11 mouse cellular contexts compared by ENCODE assay signal in the genomic region with DNA sequence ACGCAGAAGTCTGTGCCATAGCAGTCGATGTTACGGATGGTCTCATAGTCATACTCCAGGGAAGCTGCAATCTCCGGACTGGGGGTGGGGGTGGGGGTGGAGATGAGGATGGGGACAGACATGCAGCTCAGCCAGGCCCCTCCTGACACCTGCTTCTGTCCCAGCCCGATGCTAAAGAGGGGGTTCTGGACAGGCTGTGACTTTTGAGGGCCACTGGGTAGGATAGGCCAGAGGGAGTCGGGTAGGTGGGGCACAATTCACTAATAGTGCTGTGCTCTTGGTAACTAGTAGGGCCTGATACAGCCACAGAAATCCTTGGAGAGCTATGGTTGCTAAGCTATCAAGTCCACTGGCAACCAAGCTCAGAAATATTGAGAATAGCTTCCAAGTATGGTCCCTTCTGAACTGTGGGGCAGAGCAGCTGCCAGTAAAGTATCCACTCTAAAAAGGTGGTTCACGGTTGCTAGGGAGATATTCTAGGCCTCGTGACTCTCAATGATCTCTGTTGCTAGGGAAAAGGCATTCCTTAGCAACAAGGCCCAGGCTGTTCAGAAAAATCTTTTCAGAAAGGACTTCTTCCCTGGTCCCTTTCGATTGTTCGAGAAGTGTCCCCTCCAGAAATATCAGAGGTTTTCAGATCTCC. TPM values are rescaled to one million over a fixed set of nuclear protein-coding genes. Genes with fewer than 3 reads are reported as not detected.
A peak's percentile ranks its signal among the peaks of the same experiment; 100 is the strongest.
DNase-seq lines count a peak whose midpoint lies in the region; ATAC-seq and TF ChIP-seq lines count a peak whose summit lies in the region.
"Had no signal": no experiment of that assay in that cellular context is flagged by ENCODE, and none has a peak within 500 bp of the region (broad histone marks: within the 10 kb centered on the region; RNA-seq: fewer than 3 reads in every experiment).

No protein-coding gene starts in this region.

- no peaks in the 10 kb centered on the region for H3K9me3 ChIP-seq in midbrain, embryonic 13.5 days
- no peaks in the 10 kb centered on the region for H3K9me3 ChIP-seq in intestine, postnatal 0 days (ENCODE audit: control insufficient read depth)
- H3K9me3 ChIP-seq: limb, embryonic 12.5 days had no signal

- no peak for TF ChIP-seq POLR2A in testis, adult 2 months (IDR thresholded peaks at IDR 0.05; ENCODE audit: control insufficient read depth, low read depth, low read length)

- peak; percentile 77 for ATAC-seq in midbrain, embryonic 13.5 days
- ATAC-seq in intestine, postnatal 0 days, result no peak
- ATAC-seq: liver, postnatal 0 days had no signal

- no peak overlapping the region; the same call in 1 of the 2 replicates for H3K4me2 ChIP-seq in midbrain, embryonic 13.5 days (replicated peaks)
- no peak overlapping the region for H3K4me2 ChIP-seq in intestine, postnatal 0 days (replicated peaks; ENCODE audit: low read depth)
- H3K4me2 ChIP-seq: limb, embryonic 12.5 days had no signal

- H3K27ac ChIP-seq in testis, adult 2 months (ENCODE audit: control insufficient read depth, insufficient read depth, low read depth, low read length), result no peak overlapping the region
- peak overlapping the region; percentile 85 for H3K27ac ChIP-seq in midbrain, embryonic 13.5 days
- no peak overlapping the region for H3K27ac ChIP-seq in intestine, postnatal 0 days (ENCODE audit: low read depth, low read length)
- H3K27ac ChIP-seq: limb, embryonic 12.5 days had no signal

- no peaks in the 10 kb centered on the region for H3K36me3 ChIP-seq in testis, adult 2 months (ENCODE audit: control insufficient read depth, insufficient read depth, low read length)
- H3K36me3 ChIP-seq in midbrain, embryonic 13.5 days, result peaks cover 51% of the 10 kb centered on the region
- peaks cover 42% of the 10 kb centered on the region for H3K36me3 ChIP-seq in intestine, postnatal 0 days (ENCODE audit: control insufficient read depth, insufficient read depth)

- 53% methylated on average over 10 of the region's 10 CpGs for WGBS in midbrain, embryonic 13.5 days
- WGBS in intestine, postnatal 0 days, result 79% methylated on average over 10 of the region's 10 CpGs

- TF ChIP-seq CTCF in testis, adult 2 months (IDR thresholded peaks at IDR 0.05; ENCODE audit: control insufficient read depth, insufficient read depth, insufficient replicate concordance, low read depth, low read length), result no peak
- TF ChIP-seq CTCF in intestine, postnatal 0 days (IDR thresholded peaks at IDR 0.05; ENCODE audit: low read depth), result no peak

- H3K4me1 ChIP-seq in testis, adult 2 months (ENCODE audit: control insufficient read depth, insufficient read depth, low read length), result peaks cover 6% of the 10 kb centered on the region
- H3K4me1 ChIP-seq in midbrain, embryonic 13.5 days (replicated peaks), result peaks cover 24% of the 10 kb centered on the region
- H3K4me1 ChIP-seq in intestine, postnatal 0 days (replicated peaks; ENCODE audit: control insufficient read depth, insufficient read depth, low read length), result no peaks in the 10 kb centered on the region
- H3K4me1 ChIP-seq: limb, embryonic 12.5 days had no signal

- H3K27me3 ChIP-seq in testis, adult 2 months (ENCODE audit: control insufficient read depth, insufficient read depth, low read length), result no peaks in the 10 kb centered on the region
- no peaks in the 10 kb centered on the region for H3K27me3 ChIP-seq in midbrain, embryonic 13.5 days
- H3K27me3 ChIP-seq in intestine, postnatal 0 days (replicated peaks; ENCODE audit: control insufficient read depth, insufficient read depth, low read length), result no peaks in the 10 kb centered on the region
- H3K27me3 ChIP-seq: limb, embryonic 12.5 days had no signal

- H3K4me3 ChIP-seq in testis, adult 2 months (ENCODE audit: control insufficient read depth, low read depth, low read length), result peak overlapping the region; percentile 27; the same call in 1 of the 2 replicates
- no peak overlapping the region for H3K4me3 ChIP-seq in midbrain, embryonic 13.5 days (replicated peaks)
- no peak overlapping the region for H3K4me3 ChIP-seq in intestine, postnatal 0 days (ENCODE audit: low read depth, low read length)
- H3K4me3 ChIP-seq: limb, embryonic 12.5 days had no signal

- H3K9ac ChIP-seq in midbrain, embryonic 13.5 days (replicated peaks), result peak overlapping the region; percentile 36
- no peak overlapping the region for H3K9ac ChIP-seq in intestine, postnatal 0 days (ENCODE audit: low read depth, low read length)
- H3K9ac ChIP-seq: limb, embryonic 12.5 days; liver, postnatal 0 days had no signal

- DNase-seq in embryo, embryonic 10 days (ENCODE audit: low spot score), result peak; percentile 31
- DNase-seq in embryo, embryonic 9.5 days (ENCODE audit: extremely low spot score), result no peak
- no peak for DNase-seq in testis, postnatal 10 days (ENCODE audit: low spot score)
- no peak for DNase-seq in T-cell, adult 2 months (ENCODE audit: low spot score)
- no peak for DNase-seq in cerebellum, adult 9-10 months
- DNase-seq: cerebellum, adult 8-10 months; liver, postnatal 0 days had no signal

RNA-seq across cellular contexts. Expression of a gene that starts 6.7 kb away (rescaled TPM):
- 2.9 and 5.1 TPM in 2 replicates for polyA plus RNA-seq in testis, adult 2 months (2012; rRNA removed)
- polyA plus RNA-seq in midbrain, embryonic 13.5 days (2015; fragmentation: Nextera tagmentation; extraction: Ambion mirVana), result 4.0 and 4.3 TPM in 2 replicates
- 100 TPM in 2 replicates for polyA plus RNA-seq in intestine, postnatal 0 days (2015; fragmentation: Nextera tagmentation; extraction: Ambion mirVana)

RNA-seq across cellular contexts. Expression of a gene that starts 8.6 kb away (rescaled TPM):
- polyA plus RNA-seq in testis, adult 2 months (2012; rRNA removed), result 14.0 and 14.6 TPM in 2 replicates
- polyA plus RNA-seq in midbrain, embryonic 13.5 days (2015; fragmentation: Nextera tagmentation; extraction: Ambion mirVana), result 205 and 225 TPM in 2 replicates
- polyA plus RNA-seq in intestine, postnatal 0 days (2015; fragmentation: Nextera tagmentation; extraction: Ambion mirVana), result 123 and 129 TPM in 2 replicates

RNA-seq across cellular contexts. Expression of a gene that starts 9.3 kb away (rescaled TPM):
- polyA plus RNA-seq in testis, adult 2 months (2012; rRNA removed), result 12.5 and 14.9 TPM in 2 replicates
- polyA plus RNA-seq in midbrain, embryonic 13.5 days (2015; fragmentation: Nextera tagmentation; extraction: Ambion mirVana), result 53.4 and 54.5 TPM in 2 replicates
- polyA plus RNA-seq in intestine, postnatal 0 days (2015; fragmentation: Nextera tagmentation; extraction: Ambion mirVana), result 28.4 and 29.6 TPM in 2 replicates

RNA-seq across cellular contexts. Expression of a gene that starts 18.4 kb away (rescaled TPM):
- polyA plus RNA-seq in testis, adult 2 months (2012; rRNA removed), result 5.2 and 5.7 TPM in 2 replicates
- 16.5 and 16.8 TPM in 2 replicates for polyA plus RNA-seq in midbrain, embryonic 13.5 days (2015; fragmentation: Nextera tagmentation; extraction: Ambion mirVana)
- 10.1 and 11.2 TPM in 2 replicates for polyA plus RNA-seq in intestine, postnatal 0 days (2015; fragmentation: Nextera tagmentation; extraction: Ambion mirVana)

RNA-seq across cellular contexts. Expression of a gene that starts 19.8 kb away (rescaled TPM):
- 408 and 458 TPM in 2 replicates for polyA plus RNA-seq in testis, adult 2 months (2012; rRNA removed)
- polyA plus RNA-seq in midbrain, embryonic 13.5 days (2015; fragmentation: Nextera tagmentation; extraction: Ambion mirVana), result 994 and 1,009 TPM in 2 replicates
- polyA plus RNA-seq in intestine, postnatal 0 days (2015; fragmentation: Nextera tagmentation; extraction: Ambion mirVana), result 791 and 834 TPM in 2 replicates

Comparison
In these comparisons a context has a peak if more than half of its experiments do, and no peak if none do; other contexts are left out.
1. RNA of a gene that starts 6.7 kb away (polyA plus RNA-seq): 100 TPM in intestine, postnatal 0 days; 4.0 to 4.3 TPM in midbrain, embryonic 13.5 days and 2.9 to 5.1 TPM in testis, adult 2 months; every median in the first group is over 10 times any median in the second.